Mouse (Mus musculus) erythroblast, embryonic 14.5 days (primary cell): ENCODE measurements around the gene Myo1c. TPM values are rescaled to one million over a fixed set of nuclear protein-coding genes. Genes with fewer than 3 reads are reported as not detected.
"Not testable (repeated sequence)": the region's sequence is repeated elsewhere in the genome, so short reads cannot be mapped to it uniquely, and the experiment has no call there.

ENCODE experiments used
- H3K27me3 ChIP-seq: 2 replicates; pipeline ENCODE4 v1.6.1; 2012; ENCODE audit warnings: inconsistent platforms; ENCODE audit not compliant: control insufficient read depth
- H3K36me3 ChIP-seq: 2 replicates; pipeline ENCODE4 v1.6.1; 2012; ENCODE audit warnings: mild to moderate bottlenecking, inconsistent platforms; ENCODE audit not compliant: control insufficient read depth
- H3K4me1 ChIP-seq: 2 replicates; pipeline ENCODE4 v1.6.1; 2012; ENCODE audit warnings: inconsistent platforms; ENCODE audit not compliant: control insufficient read depth
- H3K4me3 ChIP-seq: replicated peaks from 2 replicates; pipeline ENCODE3; 2012; ENCODE audit warnings: moderate library complexity, mild to moderate bottlenecking, inconsistent platforms
- H3K9me3 ChIP-seq: 2 replicates; pipeline ENCODE4 v1.6.1; 2012; ENCODE audit warnings: low read length, inconsistent platforms, mixed read lengths; ENCODE audit not compliant: control insufficient read depth
- GATA1 ChIP-seq: IDR thresholded peaks from 2 replicates; pipeline ENCODE4 v1.6.1; 2012; ENCODE audit warnings: low read length, inconsistent platforms, mixed read lengths
- TAL1 ChIP-seq: IDR thresholded peaks from 3 replicates; pipeline ENCODE4 v1.6.1; 2012; ENCODE audit warnings: low read length, inconsistent platforms, mixed read lengths
- polyA plus RNA-seq: library from polyadenylated mRNA; stranded (reverse); fragments of >175 nt; gene quantifications from 2 replicates; pipeline ENCODE4 v1.2.3, GENCODE M21; 2012

Myo1c gene
- polyA plus RNA-seq, 1 experiment, result 2.4 TPM

DNA sequence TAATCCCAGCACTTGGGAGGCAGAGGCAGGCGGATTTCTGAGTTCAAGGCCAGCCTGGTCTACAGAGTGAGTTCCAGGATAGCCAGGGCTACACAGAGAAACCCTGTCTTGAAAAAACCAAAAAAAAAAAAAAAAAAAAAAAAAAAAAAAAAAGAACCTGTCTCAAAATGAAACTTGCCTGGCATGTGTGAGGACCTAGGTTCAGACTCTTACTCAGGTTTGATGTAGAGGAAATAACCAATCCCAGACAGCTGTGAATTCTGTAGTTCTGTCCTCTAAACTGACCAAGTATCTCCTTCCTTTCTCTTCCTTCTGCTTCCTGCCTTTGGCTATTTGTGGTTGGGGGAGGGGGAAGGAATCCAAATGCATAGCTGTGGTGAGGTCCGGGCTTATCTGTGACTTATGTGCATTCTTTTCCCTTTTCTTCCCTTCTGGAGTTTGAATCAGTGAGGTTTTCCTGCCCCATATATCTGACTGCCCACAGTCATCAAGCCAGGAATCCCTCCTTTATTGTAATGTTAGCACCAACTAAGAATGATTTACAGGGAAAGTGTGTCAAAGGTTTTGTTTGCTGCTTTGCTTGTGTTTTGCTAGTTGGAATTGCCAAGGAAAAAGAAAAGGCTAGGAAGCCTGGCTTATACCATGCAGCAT lies 37.2 kb downstream of the Myo1c start:
- peaks cover 20% of the 10 kb centered on the region for H3K4me1 ChIP-seq
- no peak overlapping the region for H3K4me3 ChIP-seq
- H3K36me3 ChIP-seq, result peaks cover 83% of the 10 kb centered on the region
- H3K27me3 ChIP-seq, result no peaks in the 10 kb centered on the region
- no peak for TF ChIP-seq GATA1
- peaks cover 6% of the 10 kb centered on the region for H3K9me3 ChIP-seq

DNA sequence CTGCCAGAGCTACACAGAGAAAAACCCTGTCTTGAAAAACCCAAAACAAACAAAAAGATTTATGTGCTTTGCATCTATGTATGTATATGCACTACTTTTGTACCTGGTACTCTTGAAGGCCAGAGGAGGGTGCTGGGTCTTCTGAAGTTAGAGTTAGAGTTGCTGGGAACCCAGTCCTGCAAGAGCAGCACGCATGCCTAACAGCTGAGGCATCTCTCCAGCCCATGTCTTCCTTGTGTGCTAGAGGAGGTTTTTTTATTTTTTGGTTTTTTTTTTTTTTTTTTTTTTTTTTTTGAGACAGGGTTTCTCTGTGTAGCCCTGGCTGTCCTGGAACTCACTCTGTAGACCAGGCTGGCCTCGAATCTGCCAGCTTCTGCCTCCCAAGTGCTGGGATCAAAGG lies 37.8 kb downstream of the Myo1c start:
- Histone ChIP-seq H3K4me3 (no peak overlapping the region), H3K9me3 (peaks cover 6% of the 10 kb centered on the region), H3K27me3 (no peaks in the 10 kb centered on the region), H3K4me1 (peaks cover 18% of the 10 kb centered on the region), H3K36me3 (peaks cover 85% of the 10 kb centered on the region)
- TF ChIP-seq TAL1, result no peak
- no peak for TF ChIP-seq GATA1

DNA sequence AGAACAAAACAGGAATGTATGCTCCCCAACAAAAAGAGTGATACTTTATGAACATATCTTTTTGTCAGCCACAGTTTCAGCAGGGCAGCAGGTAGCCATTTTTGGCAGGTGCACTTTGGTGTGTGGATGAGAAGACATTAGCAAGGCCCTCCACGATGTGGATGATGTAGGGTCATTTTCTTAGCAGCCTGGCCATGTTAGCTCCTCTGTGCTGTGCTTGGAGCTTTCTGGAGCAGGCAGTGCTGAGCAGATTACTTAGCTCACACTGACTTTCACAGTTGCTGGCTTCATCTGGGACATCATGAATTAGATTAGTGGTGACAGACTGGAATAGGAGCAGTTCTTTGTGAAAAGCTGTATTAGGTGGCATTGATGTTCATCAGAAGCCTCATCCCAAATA lies 39.7 kb downstream of the Myo1c start:
- TF ChIP-seq GATA1 (no peak), TAL1 (no peak)
- Histone ChIP-seq H3K27me3 (no peaks in the 10 kb centered on the region), H3K4me1 (peaks cover 13% of the 10 kb centered on the region), H3K4me3 (no peak overlapping the region), H3K9me3 (no peaks in the 10 kb centered on the region), H3K36me3 (peaks cover 85% of the 10 kb centered on the region)

DNA sequence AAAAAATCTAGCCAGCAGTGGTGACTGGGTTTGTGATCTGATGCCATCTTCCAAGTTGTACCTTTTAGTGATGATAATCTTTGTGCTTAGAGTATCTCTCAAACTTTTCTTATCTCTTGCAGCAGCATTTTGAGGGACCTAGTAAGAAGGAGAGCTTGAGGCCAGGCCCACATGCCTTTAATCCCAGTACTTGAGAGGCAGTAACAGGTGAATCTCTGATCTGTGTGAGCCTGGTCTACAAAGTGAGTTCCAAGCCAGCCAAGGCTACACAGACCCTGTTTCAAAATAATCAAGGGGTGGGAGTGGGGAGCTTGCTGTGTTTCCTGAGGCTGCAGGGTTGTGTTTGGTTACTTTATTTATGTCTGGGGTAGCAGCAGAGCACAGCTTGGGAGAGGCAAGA lies 40.7 kb downstream of the Myo1c start:
- Histone ChIP-seq H3K27me3 (no peaks in the 10 kb centered on the region), H3K4me1 (peaks cover 10% of the 10 kb centered on the region), H3K4me3 (no peak overlapping the region), H3K9me3 (no peaks in the 10 kb centered on the region), H3K36me3 (peaks cover 85% of the 10 kb centered on the region)
- TF ChIP-seq GATA1, result no peak
- no peak for TF ChIP-seq TAL1

DNA sequence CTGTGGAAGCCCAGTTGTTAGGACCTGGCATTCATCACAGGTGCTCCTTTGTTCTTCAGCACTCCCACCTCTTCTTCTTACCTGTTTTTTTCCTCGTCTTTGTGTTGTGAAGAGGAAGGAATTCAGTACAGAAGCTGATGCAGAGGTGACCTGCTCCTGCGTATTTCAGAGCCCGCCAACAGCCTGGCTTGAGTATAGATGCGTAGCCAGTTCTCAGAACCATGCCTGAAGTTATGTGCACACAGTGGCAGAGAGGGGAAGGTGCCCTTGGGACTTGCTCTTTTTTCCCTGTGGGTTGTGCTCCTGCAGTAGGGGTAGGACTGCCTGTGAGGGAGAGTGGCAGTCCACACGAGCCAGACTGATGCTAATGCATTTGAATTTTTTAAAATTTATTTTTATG lies 43.3 kb downstream of the Myo1c start:
- TF ChIP-seq TAL1 (no peak), GATA1 (no peak)
- no peaks in the 10 kb centered on the region for H3K9me3 ChIP-seq
- H3K27me3 ChIP-seq, result no peaks in the 10 kb centered on the region
- H3K4me3 ChIP-seq, result no peak overlapping the region
- H3K36me3 ChIP-seq, result peaks cover 98% of the 10 kb centered on the region
- peaks cover 7% of the 10 kb centered on the region for H3K4me1 ChIP-seq

DNA sequence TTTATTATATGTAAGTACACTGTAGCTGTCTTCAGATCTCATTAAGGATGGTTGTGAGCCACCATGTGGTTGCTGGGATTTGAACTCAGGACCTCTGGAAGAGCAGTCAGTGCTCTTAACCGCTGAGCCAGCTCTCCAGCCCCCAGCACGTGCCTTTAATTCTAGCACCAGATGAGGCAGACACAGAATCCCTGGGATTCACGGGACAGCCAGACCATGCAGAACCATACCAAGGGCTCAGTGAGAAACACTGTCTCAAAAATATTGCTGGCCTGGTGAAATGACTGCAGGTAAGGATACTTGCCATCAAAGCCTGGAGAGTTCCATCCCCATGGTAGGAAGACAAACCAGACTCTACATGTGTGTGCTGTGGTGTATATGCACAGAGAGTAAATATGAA lies 47.2 kb downstream of the Myo1c start:
- H3K36me3 ChIP-seq, result peaks cover 99% of the 10 kb centered on the region
- not testable (repeated sequence) for H3K27me3 ChIP-seq, H3K4me1 ChIP-seq, H3K4me3 ChIP-seq, H3K9me3 ChIP-seq

DNA sequence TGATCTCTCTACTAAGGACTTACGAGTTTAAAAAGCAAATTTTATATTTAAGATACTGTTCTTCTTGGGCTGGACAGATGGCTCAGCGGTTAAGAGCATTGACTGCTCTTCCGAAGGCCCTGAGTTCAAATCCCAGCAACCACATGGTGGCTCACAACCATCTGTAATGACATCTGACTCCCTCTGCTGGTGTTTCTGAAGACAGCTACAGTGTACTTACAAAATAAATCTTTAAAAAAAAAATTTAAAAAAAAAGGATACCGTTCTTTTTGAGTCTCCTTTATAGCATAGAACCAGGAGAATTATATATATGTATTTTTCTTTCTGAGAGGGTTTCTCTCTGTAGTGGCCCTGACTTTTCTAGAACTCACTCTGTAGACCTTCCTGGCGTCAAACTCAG lies 50.3 kb downstream of the Myo1c start:
- H3K27me3 ChIP-seq, result no peaks in the 10 kb centered on the region
- H3K4me1 ChIP-seq, result no peaks in the 10 kb centered on the region
- no peak overlapping the region for H3K4me3 ChIP-seq
- peaks cover 99% of the 10 kb centered on the region for H3K36me3 ChIP-seq
- no peaks in the 10 kb centered on the region for H3K9me3 ChIP-seq
- TF ChIP-seq GATA1 (no peak), TAL1 (no peak)

DNA sequence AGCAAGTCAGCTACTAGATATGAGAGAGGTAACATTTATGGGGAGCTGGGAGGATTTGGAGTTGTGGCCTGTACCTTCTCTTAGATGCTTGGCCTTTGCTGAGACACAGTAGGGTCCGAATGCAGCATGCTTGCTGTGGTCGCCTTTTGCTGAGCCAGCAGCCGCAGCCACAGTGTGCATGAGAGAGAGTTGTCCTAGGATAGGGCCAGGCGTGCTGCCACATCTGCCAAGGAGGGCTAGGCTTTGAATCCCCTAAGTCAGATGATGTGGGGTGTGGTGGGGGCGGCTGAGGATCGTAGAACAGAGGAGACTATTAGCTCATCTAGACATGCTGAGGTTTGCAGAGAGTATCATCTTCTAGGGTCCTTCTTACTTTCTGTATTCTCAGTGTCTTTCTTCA lies 52.5 kb downstream of the Myo1c start:
- no peak overlapping the region for H3K4me3 ChIP-seq
- H3K27me3 ChIP-seq, result no peaks in the 10 kb centered on the region
- TF ChIP-seq GATA1 (no peak), TAL1 (no peak)
- peaks cover 97% of the 10 kb centered on the region for H3K36me3 ChIP-seq
- H3K9me3 ChIP-seq, result no peaks in the 10 kb centered on the region
- no peaks in the 10 kb centered on the region for H3K4me1 ChIP-seq

DNA sequence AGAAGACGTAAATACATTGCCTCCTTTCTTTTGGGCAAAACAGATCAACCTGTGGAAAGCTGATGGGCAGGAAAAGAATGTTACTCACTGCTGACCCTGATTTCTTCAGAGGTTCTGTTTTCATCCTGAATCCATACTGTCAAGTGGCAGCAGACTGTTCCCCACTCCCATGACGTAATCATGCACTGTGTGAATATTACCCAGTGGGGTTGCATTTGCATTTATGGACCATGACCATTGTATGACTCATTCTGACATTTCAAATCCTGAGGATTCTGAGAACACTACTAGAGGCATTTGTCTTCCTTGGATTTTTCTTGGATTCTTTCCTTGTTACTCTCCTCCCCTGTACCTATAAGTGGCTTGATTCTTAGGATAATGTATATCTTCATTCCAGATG lies 53.4 kb downstream of the Myo1c start:
- TF ChIP-seq TAL1 (no peak), GATA1 (no peak)
- no peaks in the 10 kb centered on the region for H3K4me1 ChIP-seq
- no peaks in the 10 kb centered on the region for H3K27me3 ChIP-seq
- peaks cover 90% of the 10 kb centered on the region for H3K36me3 ChIP-seq
- H3K4me3 ChIP-seq, result no peak overlapping the region
- no peaks in the 10 kb centered on the region for H3K9me3 ChIP-seq

DNA sequence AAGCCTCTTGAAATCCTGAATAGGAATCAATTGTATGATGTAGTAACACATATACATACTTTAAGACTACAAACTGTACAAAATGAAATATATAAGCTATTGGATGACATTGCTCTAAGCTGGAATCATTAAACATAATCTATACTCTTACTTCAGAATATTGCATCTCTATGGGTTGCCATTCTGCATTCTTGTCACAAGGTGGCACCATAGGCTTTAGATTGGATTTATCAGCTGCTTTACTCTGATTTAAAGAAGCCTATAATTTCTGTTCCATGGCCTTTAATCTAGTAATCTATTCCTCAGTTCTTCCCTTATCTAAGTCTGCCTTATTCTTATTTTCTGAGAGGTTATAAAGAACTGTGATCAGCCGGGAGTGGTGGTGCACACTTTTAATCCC lies 63.6 kb downstream of the Myo1c start:
- Histone ChIP-seq H3K36me3 (no peaks in the 10 kb centered on the region), H3K9me3 (no peaks in the 10 kb centered on the region), H3K27me3 (no peaks in the 10 kb centered on the region), H3K4me1 (no peaks in the 10 kb centered on the region), H3K4me3 (no peak overlapping the region)
- TF ChIP-seq GATA1, result no peak
- no peak for TF ChIP-seq TAL1
